Mouse (Mus musculus): ENCODE measurements at regions not wholly inside any gene's neighbourhood (a gene's known extent, or its start where the extent isn't known, plus 50 kb on each side); places are given as distances from the start of the nearest gene placed in this dataset.

GRCm38 (mm10) chr3:21633600-21634221 lies 442.7 kb upstream of the Tbl1xr1 start:
- TF ChIP-seq CTCF (IDR thresholded peaks at IDR 0.05) (no peak), EP300 (IDR thresholded peaks at IDR 0.05) (no peak)
